Mouse (Mus musculus) thymus, postnatal 0 days (tissue): Measurements from ENCODE around the gene 2700097O09Rik. TPM values are rescaled to one million over a fixed set of nuclear protein-coding genes. Genes with fewer than 3 reads are reported as not detected.
"Not testable (repeated sequence)": the region's sequence is repeated elsewhere in the genome, so short reads cannot be mapped to it uniquely, and the experiment has no call there.

Experiments used
- DNase-seq: peaks from one replicate; pipeline ENCODE4 v3.0.0-alpha.2; 2015; ENCODE audit warnings: low spot score
- polyA plus RNA-seq: library from polyadenylated mRNA; unstranded; fragments of >200 nt; fragmentation: Nextera tagmentation; extraction: Ambion mirVana; gene quantifications from 2 replicates; pipeline ENCODE4 v1.2.1, GENCODE M21; 2015

The 2700097O09Rik gene
- polyA plus RNA-seq, 1 experiment from 2014 or later: 13.4 TPM

- peak; percentile 3 for DNase-seq
Observed at GRCm38 (mm10) chr12:55049731-55050353, 30.1 kb downstream of the 2700097O09Rik start.

- no peak for DNase-seq
Observed at GRCm38 (mm10) chr12:55041011-55041410, 38.9 kb downstream of the 2700097O09Rik start.

- peak; percentile 42 for DNase-seq
Observed at GRCm38 (mm10) chr12:55027088-55027487, 52.8 kb downstream of the 2700097O09Rik start.

GRCm38 (mm10) chr12:55023284-55023683 lies 56.6 kb downstream of the 2700097O09Rik start:
- DNase-seq: no peak

- no peak for DNase-seq
Observed at GRCm38 (mm10) chr12:55019421-55019877, 60.5 kb downstream of the 2700097O09Rik start.

- DNase-seq: no peak
Observed at GRCm38 (mm10) chr12:55017119-55017721, 62.7 kb downstream of the 2700097O09Rik start.

- DNase-seq: no peak
Observed at GRCm38 (mm10) chr12:55016339-55017118, 63.4 kb downstream of the 2700097O09Rik start.

- DNase-seq: peak; percentile 82
Observed at GRCm38 (mm10) chr12:55015428-55015827, 64.5 kb downstream of the 2700097O09Rik start.

GRCm38 (mm10) chr12:55013626-55014398 lies 66.1 kb downstream of the 2700097O09Rik start, which contains the start of gene Baz1a:
Gene Baz1a (minus strand): TSS chr12:55014348.
- no peak for DNase-seq

GRCm38 (mm10) chr12:55013031-55013430 lies 66.9 kb downstream of the 2700097O09Rik start:
- DNase-seq: no peak

GRCm38 (mm10) chr12:55007361-55008008 lies 72.4 kb downstream of the 2700097O09Rik start:
- no peak for DNase-seq

- no peak for DNase-seq
Observed at GRCm38 (mm10) chr12:55006071-55006470, 73.8 kb downstream of the 2700097O09Rik start.

GRCm38 (mm10) chr12:55004396-55004795 lies 75.5 kb downstream of the 2700097O09Rik start:
- DNase-seq: no peak

- DNase-seq: no peak
Observed at GRCm38 (mm10) chr12:55003843-55004242, 76.1 kb downstream of the 2700097O09Rik start.

GRCm38 (mm10) chr12:55002532-55002931 lies 77.4 kb downstream of the 2700097O09Rik start:
- not testable (repeated sequence) for DNase-seq

- peak; percentile 58 for DNase-seq
Observed at GRCm38 (mm10) chr12:54999016-54999690, 80.8 kb downstream of the 2700097O09Rik start.

GRCm38 (mm10) chr12:54998411-54998810 lies 81.5 kb downstream of the 2700097O09Rik start:
- DNase-seq: peak; percentile 23

- no peak for DNase-seq
Observed at GRCm38 (mm10) chr12:54996979-54997474, 82.9 kb downstream of the 2700097O09Rik start.

GRCm38 (mm10) chr12:54995965-54996364 lies 83.9 kb downstream of the 2700097O09Rik start:
- no peak for DNase-seq
